Mouse (Mus musculus) WW6 (cell line): Measurements from ENCODE around the gene Apon.
"Not testable (repeated sequence)": the region's sequence is repeated elsewhere in the genome, so short reads cannot be mapped to it uniquely, and the experiment has no call there.

Experiments used
- DNase-seq: peaks from one replicate; pipeline ENCODE4 v3.0.0-alpha.2; 2013; ENCODE audit warnings: low read depth, low spot score

The Apon gene

DNA sequence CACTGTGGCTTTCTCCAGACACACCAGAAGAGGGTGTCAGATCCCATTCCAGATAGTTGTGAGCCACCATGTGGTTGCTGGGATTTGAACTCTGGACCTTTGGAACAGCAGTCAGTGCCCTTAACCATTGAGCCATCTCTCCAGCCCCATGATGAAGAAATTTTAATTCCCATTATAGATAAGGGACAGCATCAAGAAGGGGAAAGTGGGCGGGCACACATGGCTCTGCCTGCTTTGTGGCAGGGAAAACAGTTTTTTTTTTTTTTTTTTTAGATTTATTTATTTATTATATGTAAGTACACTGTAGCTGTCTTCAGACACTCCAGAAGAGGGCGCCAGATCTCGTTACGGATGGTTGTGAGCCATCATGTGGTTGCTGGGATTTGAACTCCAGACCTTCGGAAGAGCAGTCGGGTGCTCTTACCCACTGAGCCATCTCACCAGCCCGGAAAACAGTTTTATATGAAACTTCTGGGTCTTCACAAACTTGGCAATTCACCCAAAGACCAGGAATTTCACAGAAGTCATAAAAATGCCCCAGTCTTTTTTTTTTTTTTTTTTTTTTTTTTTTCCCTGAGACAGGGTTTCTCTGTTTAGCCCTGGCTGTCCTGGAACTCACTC, 19.0 kb downstream of the Apon start:
- not testable (repeated sequence) for DNase-seq

DNA sequence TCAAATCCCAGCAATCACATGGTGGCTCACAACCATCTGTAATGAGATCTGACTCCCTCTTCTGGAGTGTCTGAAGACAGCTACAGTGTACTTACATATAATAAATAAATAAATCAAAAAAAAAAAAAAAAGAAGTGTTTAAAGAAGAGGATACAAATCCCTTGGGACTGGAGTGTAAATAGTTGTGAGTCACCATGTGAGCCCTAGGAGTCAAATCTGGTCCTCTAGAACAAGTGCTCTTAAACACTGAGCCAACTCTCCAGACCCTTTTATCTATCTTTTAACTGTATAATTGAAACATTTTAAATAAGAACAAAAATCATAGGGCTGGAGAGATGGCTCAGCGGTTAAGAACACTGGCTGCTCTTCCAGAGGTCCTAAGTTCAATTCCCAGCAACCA, 21.5 kb downstream of the Apon start:
- DNase-seq = not testable (repeated sequence)

GRCm38 (mm10) chr10:128278158-128278557, 24.3 kb downstream of the Apon start:
- no peak for DNase-seq

DNA sequence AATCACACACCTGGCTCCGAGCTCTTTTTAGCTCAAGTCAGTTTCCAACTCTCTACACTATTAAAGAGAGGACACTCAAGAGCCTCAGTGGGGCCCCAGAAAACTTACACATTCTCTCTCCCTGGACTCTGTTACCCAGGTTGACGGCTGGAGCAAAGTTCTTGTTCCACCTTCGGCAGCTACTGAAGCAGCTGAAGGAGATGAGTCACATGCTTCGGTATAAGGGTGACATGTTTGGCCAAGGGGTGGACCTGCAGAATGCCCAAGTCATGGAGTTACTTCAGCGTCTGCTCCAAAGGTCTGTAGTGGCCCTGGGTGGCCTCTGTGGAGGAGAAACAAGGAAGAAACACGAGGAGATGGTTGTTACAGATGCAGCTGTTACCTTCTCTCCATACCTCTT, 27.0 kb downstream of the Apon start:
- no peak for DNase-seq

GRCm38 (mm10) chr10:128281682-128282081, 27.8 kb downstream of the Apon start:
- DNase-seq = no peak

DNA sequence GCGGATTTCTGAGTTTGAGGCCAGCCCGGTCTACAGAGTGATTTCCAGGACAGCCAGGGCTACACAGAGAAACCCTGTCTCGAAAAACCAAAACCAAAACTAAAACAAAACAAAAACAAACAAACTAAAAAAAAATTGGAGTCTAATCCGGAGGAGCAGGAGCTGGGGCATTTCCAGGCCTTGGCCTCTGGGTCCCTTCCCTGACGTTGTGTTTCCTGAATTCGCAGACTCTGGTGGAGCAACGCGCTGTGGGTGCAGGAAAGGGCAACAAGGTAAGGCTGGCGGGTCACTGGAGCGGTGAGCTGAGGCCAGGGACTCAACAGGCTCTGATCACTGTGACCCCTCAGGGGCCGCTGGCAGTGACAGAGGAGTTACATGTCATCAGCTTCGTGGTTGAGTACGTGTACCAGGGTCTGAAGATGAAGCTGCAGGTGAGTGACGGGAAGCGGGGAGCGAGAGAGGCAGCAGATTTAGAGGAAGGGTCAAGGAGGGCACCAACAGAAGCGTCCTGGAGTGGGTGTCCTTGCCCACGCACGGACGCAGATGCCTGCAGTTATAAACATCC, 29.1 kb downstream of the Apon start:
- DNase-seq = no peak

- peak; percentile 58 for DNase-seq
These were observed 30.0 kb downstream of the Apon start for GRCm38 (mm10) chr10:128283604-128284579.

DNA sequence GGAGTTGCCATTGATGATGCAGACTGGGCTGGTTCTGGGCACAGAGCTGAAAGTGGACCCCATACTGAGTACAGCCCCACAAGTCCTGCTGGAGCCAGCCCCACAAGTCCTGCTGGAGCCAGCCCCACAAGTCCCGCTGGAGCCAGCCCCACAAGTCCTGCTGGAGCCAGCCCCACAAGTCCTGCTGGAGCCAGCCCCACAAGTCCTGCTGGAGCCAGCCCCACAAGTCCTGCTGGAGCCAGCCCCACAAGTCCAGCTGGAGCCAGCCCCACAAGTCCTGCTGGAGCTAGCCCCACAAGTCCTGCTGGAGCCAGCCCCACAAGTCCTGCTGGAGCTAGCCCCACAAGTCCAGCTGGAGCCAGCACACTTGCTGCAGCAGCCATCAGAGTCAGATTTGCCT, 36.7 kb downstream of the Apon start:
- not testable (repeated sequence) for DNase-seq

DNA sequence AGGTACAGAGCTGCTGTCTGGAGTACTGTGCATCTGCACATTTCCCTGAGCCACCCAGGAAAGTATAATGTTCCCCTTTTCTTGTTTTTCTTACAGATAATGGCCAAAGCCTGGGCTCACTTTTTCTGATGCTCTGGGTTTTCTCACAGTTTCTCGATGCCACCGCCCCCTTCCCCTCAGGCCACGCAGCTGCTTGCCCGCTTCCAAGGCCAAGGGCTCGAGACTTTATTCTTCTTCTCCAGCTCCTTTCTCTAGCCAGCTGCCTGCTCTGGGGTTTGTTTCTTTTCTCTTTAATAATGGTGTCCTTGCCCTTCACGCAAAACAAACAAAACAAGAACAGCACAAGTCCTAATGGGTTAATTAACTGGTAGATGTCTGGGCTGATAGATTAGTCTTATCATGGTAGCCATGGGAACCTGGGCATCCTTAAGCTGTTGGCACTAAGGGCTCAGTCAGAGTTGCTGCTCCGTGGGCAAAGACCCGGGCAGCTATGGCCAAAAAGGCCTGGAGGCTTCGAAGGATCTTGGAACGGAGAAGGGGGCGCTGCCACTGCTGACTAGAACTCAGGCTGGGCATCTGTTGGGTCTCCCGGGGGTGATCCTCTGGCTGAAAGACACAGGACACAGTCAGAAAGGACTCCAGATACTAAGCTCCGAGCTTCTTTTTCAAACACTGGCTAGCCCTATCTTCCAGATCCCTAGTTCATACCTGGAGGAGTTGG, 42.6 kb downstream of the Apon start:
- no peak for DNase-seq

DNA sequence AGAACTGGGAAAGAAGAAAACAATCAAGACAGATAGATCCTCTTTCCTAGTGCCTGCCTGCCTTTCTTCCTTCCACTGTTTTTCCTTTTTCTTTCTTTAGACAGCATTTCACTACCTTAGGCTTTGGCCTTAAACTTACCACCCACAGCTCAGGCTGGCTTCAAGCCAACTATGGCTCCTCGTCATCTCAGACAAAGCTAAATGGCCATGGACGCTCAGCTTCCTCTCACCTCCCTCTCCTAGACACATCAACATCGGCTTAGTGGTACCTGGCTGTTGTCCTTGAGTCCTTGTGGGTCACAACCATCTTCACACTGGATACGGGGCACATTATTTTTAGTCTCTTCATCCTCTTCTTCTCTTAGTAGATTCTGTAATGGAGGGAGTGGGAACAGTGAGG, 43.3 kb downstream of the Apon start:
- DNase-seq = no peak

DNA sequence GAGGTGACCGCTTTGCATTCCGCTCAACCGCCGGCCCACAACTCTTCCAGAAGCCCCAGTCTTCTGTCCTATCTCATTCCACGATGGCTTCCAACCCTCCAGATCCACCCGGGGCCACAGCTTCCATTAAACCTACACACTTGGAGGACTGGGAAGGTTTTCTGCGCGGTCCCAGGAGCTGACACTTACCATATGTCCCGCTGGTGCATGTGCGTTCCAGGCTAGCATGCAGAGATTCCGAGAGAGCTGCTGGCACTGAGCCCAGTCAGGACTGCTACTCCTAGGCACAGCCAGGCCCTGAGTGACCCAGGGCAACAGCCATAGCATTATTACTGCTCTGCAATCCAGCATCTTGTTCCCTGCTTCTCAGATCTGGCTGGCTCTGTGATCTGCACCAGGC, 43.7 kb downstream of the Apon start:
- no peak for DNase-seq

GRCm38 (mm10) chr10:128298243-128298642, 44.3 kb downstream of the Apon start:
- DNase-seq = no peak

DNA sequence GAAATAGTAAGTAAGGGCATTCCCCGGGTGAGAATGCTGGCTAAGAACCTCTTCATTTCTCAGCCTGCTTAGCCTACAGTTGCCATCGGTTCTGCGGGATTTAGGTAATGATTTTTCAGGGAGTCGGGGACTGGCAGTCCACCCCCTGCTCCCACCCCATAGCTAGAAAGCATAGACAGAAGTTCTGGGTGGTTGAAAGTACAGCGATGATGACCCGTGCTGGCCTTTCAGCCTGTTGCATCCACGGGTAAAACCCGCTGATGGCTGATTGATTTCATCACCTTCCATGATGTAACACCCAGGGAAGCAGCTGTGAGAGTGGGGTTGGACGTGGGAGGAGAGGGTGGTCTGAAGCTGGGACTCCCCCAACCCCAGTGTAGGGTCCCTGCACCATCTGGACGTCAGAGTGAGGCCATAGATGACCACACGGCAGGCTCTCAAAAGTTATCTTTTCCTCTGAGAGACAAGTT, 44.8 kb downstream of the Apon start, which contains the start of gene Il23a:
TSS of gene Il23a (minus strand) at position 51 of the 470 bp plus-strand sequence.
- DNase-seq = no peak

DNA sequence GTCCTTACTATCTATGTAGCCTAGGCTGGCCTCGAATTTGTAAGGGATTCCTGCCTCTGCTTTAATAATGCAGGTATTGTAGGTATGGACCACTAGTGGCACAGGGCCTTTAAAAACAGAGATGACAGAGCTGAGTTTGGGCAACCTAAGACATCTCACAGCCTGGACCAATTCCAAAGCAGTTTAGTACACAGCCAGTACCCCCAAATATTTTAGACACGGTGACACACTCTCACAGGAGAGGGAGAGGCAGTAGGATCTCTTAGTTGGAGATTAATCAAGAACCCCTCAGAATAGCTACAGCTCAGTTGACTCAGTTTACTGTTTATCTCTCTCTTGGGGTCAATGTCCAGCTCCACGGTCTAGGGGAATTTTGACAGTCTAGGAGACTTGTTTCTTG, 48.5 kb downstream of the Apon start:
- DNase-seq = no peak

- DNase-seq = no peak
These were observed 48.9 kb downstream of the Apon start for GRCm38 (mm10) chr10:128302785-128303125.

- DNase-seq = peak; percentile 96
These were observed 49.5 kb downstream of the Apon start, which contains the start of gene Pan2 for GRCm38 (mm10) chr10:128303126-128304021. Gene Pan2, plus strand, starts transcription at chr10:128303335.
